Mouse (Mus musculus) erythroblast, embryonic 14.5 days (primary cell): ENCODE data around the gene Higd2a. TPM values are rescaled to one million over a fixed set of nuclear protein-coding genes. Genes with fewer than 3 reads are reported as not detected.
A peak's percentile ranks its signal among the peaks of the same experiment; 100 is the strongest.

Experiments used
- H3K27me3 ChIP-seq: 2 replicates; pipeline ENCODE4 v1.6.1; 2012; ENCODE audit warnings: inconsistent platforms; ENCODE audit not compliant: control insufficient read depth
- H3K36me3 ChIP-seq: 2 replicates; pipeline ENCODE4 v1.6.1; 2012; ENCODE audit warnings: mild to moderate bottlenecking, inconsistent platforms; ENCODE audit not compliant: control insufficient read depth
- H3K4me1 ChIP-seq: 2 replicates; pipeline ENCODE4 v1.6.1; 2012; ENCODE audit warnings: inconsistent platforms; ENCODE audit not compliant: control insufficient read depth
- H3K4me3 ChIP-seq: replicated peaks from 2 replicates; pipeline ENCODE3; 2012; ENCODE audit warnings: moderate library complexity, mild to moderate bottlenecking, inconsistent platforms
- H3K9me3 ChIP-seq: 2 replicates; pipeline ENCODE4 v1.6.1; 2012; ENCODE audit warnings: low read length, inconsistent platforms, mixed read lengths; ENCODE audit not compliant: control insufficient read depth
- GATA1 ChIP-seq: IDR thresholded peaks from 2 replicates; pipeline ENCODE4 v1.6.1; 2012; ENCODE audit warnings: low read length, inconsistent platforms, mixed read lengths
- TAL1 ChIP-seq: IDR thresholded peaks from 3 replicates; pipeline ENCODE4 v1.6.1; 2012; ENCODE audit warnings: low read length, inconsistent platforms, mixed read lengths
- polyA plus RNA-seq: library from polyadenylated mRNA; stranded (reverse); fragments of >175 nt; gene quantifications from 2 replicates; pipeline ENCODE4 v1.2.3, GENCODE M21; 2012

Higd2a gene
- polyA plus RNA-seq, 1 experiment = 3.8 TPM

DNA sequence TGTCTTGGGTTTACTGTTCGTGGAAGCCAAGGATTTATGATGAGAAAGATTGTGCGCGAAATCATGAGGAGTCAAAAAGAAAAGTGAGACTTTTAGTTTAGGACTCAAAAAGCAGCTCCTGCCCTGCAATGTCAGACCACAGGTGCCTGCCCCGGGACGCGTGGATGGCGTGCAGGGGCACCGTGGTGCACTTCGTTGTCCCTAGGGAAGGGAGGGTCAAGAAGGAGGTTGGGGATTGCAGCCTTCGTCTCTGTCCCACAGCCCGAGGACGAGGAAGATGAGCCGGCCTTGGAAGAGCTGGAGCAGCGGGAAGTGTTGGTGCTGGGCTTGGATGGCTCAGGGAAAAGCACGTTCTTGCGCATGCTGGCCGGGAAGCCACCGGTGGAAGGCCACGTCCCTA, 14.5 kb upstream of the Higd2a start:
- H3K4me1 ChIP-seq = peaks cover 32% of the 10 kb centered on the region
- peaks cover 38% of the 10 kb centered on the region for H3K27me3 ChIP-seq

GRCm38 (mm10) chr13:54577652-54578507, 12.1 kb upstream of the Higd2a start:
- peaks cover 35% of the 10 kb centered on the region for H3K27me3 ChIP-seq
- TF ChIP-seq GATA1 = no peak
- TF ChIP-seq TAL1 = no peak
- H3K9me3 ChIP-seq = no peaks in the 10 kb centered on the region
- H3K4me3 ChIP-seq = no peak overlapping the region
- peaks cover 25% of the 10 kb centered on the region for H3K36me3 ChIP-seq
- peaks cover 32% of the 10 kb centered on the region for H3K4me1 ChIP-seq

More for the DNA sequence above, 14.5 kb upstream of the Higd2a start:
- H3K36me3 ChIP-seq = peaks cover 6% of the 10 kb centered on the region
- TF ChIP-seq GATA1 (no peak), TAL1 (no peak)
- H3K4me3 ChIP-seq = peak overlapping the region; percentile 69
- no peaks in the 10 kb centered on the region for H3K9me3 ChIP-seq

- TF ChIP-seq GATA1 (no peak), TAL1 (no peak)
- Histone ChIP-seq H3K36me3 (peaks cover 60% of the 10 kb centered on the region), H3K4me1 (peaks cover 7% of the 10 kb centered on the region), H3K4me3 (no peak overlapping the region), H3K27me3 (peaks cover 3% of the 10 kb centered on the region; the same call in 1 of the 2 replicates), H3K9me3 (no peaks in the 10 kb centered on the region)
These were observed 8.6 kb upstream of the Higd2a start for GRCm38 (mm10) chr13:54581385-54581784.

- H3K9me3 ChIP-seq = no peaks in the 10 kb centered on the region
- TF ChIP-seq TAL1 (no peak), GATA1 (no peak)
- H3K4me1 ChIP-seq = peaks cover 7% of the 10 kb centered on the region
- H3K27me3 ChIP-seq = no peaks in the 10 kb centered on the region
- peaks cover 64% of the 10 kb centered on the region for H3K36me3 ChIP-seq
- H3K4me3 ChIP-seq = no peak overlapping the region
These were observed 7.9 kb upstream of the Higd2a start for GRCm38 (mm10) chr13:54582126-54582525.

DNA sequence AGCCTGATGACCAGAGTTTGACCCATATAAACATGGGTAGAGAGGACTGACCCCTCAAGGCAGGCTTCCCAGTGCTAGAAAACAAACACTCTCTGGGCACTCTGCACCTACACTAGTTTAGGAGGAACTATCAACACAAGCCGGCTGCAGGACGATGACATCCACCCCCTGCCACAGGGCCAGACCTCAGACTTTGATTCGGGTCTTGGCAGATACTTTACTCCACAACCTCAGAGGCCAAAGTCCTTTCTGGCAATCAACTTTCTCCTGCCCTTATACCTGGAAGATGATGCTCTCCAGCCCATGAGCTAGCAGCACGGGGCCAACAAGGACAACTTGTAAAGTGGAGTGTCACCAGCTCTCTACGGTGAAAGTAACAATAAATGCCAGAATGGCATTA, 7.1 kb upstream of the Higd2a start:
- Histone ChIP-seq H3K36me3 (peaks cover 68% of the 10 kb centered on the region), H3K4me1 (peaks cover 6% of the 10 kb centered on the region), H3K9me3 (no peaks in the 10 kb centered on the region), H3K27me3 (no peaks in the 10 kb centered on the region), H3K4me3 (no peak overlapping the region)
- TF ChIP-seq TAL1 = no peak
- TF ChIP-seq GATA1 = no peak

GRCm38 (mm10) chr13:54585831-54586230, 4.2 kb upstream of the Higd2a start:
- no peaks in the 10 kb centered on the region for H3K9me3 ChIP-seq
- H3K4me1 ChIP-seq = peaks cover 21% of the 10 kb centered on the region
- TF ChIP-seq TAL1 (no peak), GATA1 (no peak)
- peaks cover 65% of the 10 kb centered on the region for H3K36me3 ChIP-seq
- H3K27me3 ChIP-seq = no peaks in the 10 kb centered on the region
- no peak overlapping the region for H3K4me3 ChIP-seq

- Histone ChIP-seq H3K4me1 (peaks cover 42% of the 10 kb centered on the region), H3K9me3 (no peaks in the 10 kb centered on the region), H3K4me3 (peak overlapping the region; percentile 83), H3K36me3 (peaks cover 60% of the 10 kb centered on the region), H3K27me3 (no peaks in the 10 kb centered on the region)
- TF ChIP-seq TAL1 = no peak
- TF ChIP-seq GATA1 = no peak
These were observed 502 bp upstream of the Higd2a start for GRCm38 (mm10) chr13:54589414-54589995.

GRCm38 (mm10) chr13:54591776-54592356, 1.9 kb downstream of the Higd2a start:
- Histone ChIP-seq H3K36me3 (peaks cover 64% of the 10 kb centered on the region), H3K9me3 (no peaks in the 10 kb centered on the region), H3K4me3 (peak overlapping the region; percentile 83), H3K27me3 (no peaks in the 10 kb centered on the region), H3K4me1 (peaks cover 44% of the 10 kb centered on the region)
- TF ChIP-seq TAL1 (no peak), GATA1 (no peak)

DNA sequence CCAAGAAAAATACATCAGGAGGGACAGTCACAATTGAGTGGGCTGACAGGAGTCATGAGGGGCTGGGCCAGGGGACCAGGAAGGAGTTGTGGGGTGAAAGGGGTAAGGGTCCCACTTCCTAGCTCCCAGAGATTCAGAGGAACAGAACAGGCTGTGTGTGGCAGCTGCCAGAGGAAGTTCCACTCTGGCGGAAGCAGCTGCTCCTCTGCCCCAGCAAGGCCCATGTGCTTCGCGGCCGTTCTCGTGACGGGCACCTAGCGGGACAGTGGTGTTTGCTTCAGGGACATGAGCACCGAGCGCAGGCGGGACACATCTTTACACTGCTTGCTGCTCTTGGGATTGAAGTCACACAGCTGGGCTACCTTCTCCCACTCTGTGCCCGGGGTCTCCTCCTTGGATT, 3.6 kb downstream of the Higd2a start:
- TF ChIP-seq GATA1 (no peak), TAL1 (no peak)
- Histone ChIP-seq H3K4me3 (no peak overlapping the region), H3K36me3 (peaks cover 69% of the 10 kb centered on the region), H3K4me1 (peaks cover 38% of the 10 kb centered on the region), H3K9me3 (no peaks in the 10 kb centered on the region), H3K27me3 (no peaks in the 10 kb centered on the region)
